Mouse (Mus musculus) cerebellum, adult 11 months (tissue): Measurements from ENCODE around the gene Btg4.

Experiments
- DNase-seq: peaks from one replicate; pipeline ENCODE4 v3.0.0; 2022

The Btg4 gene

GRCm38 (mm10) chr9:51060601-51061000 is at the start of gene Btg4:
Gene Btg4 (plus strand): TSS chr9:51060901.
- no peak for DNase-seq

- no peak for DNase-seq
These were observed 47.1 kb upstream of the Btg4 start for GRCm38 (mm10) chr9:51013644-51014043.

GRCm38 (mm10) chr9:51015732-51016131 is 45.0 kb upstream of the Btg4 start:
- DNase-seq, result no peak

- no peak for DNase-seq
These were observed 41.0 kb upstream of the Btg4 start for GRCm38 (mm10) chr9:51019670-51020069.

- DNase-seq, result no peak
These were observed 40.4 kb upstream of the Btg4 start for GRCm38 (mm10) chr9:51020351-51020750.

- DNase-seq, result no peak
These were observed 39.4 kb upstream of the Btg4 start for GRCm38 (mm10) chr9:51021123-51021795.

- DNase-seq, result no peak
These were observed 33.7 kb upstream of the Btg4 start for GRCm38 (mm10) chr9:51026952-51027351.

- DNase-seq, result no peak
These were observed 30.6 kb upstream of the Btg4 start for GRCm38 (mm10) chr9:51030147-51030546.

- no peak for DNase-seq
These were observed 29.1 kb upstream of the Btg4 start for GRCm38 (mm10) chr9:51031603-51032002.

- no peak for DNase-seq
These were observed 28.4 kb upstream of the Btg4 start for GRCm38 (mm10) chr9:51032291-51032690.

- DNase-seq, result no peak
These were observed 27.7 kb upstream of the Btg4 start for GRCm38 (mm10) chr9:51032785-51033529.

GRCm38 (mm10) chr9:51041491-51041980 is 19.2 kb upstream of the Btg4 start:
- no peak for DNase-seq

- no peak for DNase-seq
These were observed 18.6 kb upstream of the Btg4 start for GRCm38 (mm10) chr9:51042136-51042535.

- no peak for DNase-seq
These were observed 8.5 kb upstream of the Btg4 start for GRCm38 (mm10) chr9:51052180-51052579.

GRCm38 (mm10) chr9:51056360-51057324 is 4.1 kb upstream of the Btg4 start:
- no peak for DNase-seq

- no peak for DNase-seq
These were observed 1.7 kb upstream of the Btg4 start for GRCm38 (mm10) chr9:51058951-51059521.

- no peak for DNase-seq
These were observed 7.5 kb downstream of the Btg4 start for GRCm38 (mm10) chr9:51068202-51068601.

GRCm38 (mm10) chr9:51070801-51071200 is 10.1 kb downstream of the Btg4 start:
- no peak for DNase-seq

GRCm38 (mm10) chr9:51075780-51076179 is 15.1 kb downstream of the Btg4 start:
- peak; percentile 44 for DNase-seq

- DNase-seq, result peak; percentile 17
These were observed 15.7 kb downstream of the Btg4 start for GRCm38 (mm10) chr9:51076300-51076978.

- peak; percentile 10 for DNase-seq
These were observed 16.2 kb downstream of the Btg4 start, which contains the start of gene Layn for GRCm38 (mm10) chr9:51076979-51077315. Gene Layn (minus strand): TSS chr9:51077094.

- no peak for DNase-seq
These were observed 20.9 kb downstream of the Btg4 start for GRCm38 (mm10) chr9:51081614-51082013.
